Mouse (Mus musculus): ENCODE data around the gene Nr1i3.

Nr1i3 gene

GRCm38 (mm10) chr1:171213801-171214496 lies at the start of gene Nr1i3:
Gene Nr1i3, plus strand, starts transcription at chr1:171213970.
- no peak for DNase-seq (ENCODE audit: low read depth, low spot score)

GRCm38 (mm10) chr1:171164258-171164657 lies 49.5 kb upstream of the Nr1i3 start:
- DNase-seq (ENCODE audit: low read depth, low spot score) = peak; percentile 55

GRCm38 (mm10) chr1:171165629-171166345 lies 48.0 kb upstream of the Nr1i3 start:
- DNase-seq (ENCODE audit: low read depth, low spot score) = no peak

GRCm38 (mm10) chr1:171168906-171169305 lies 44.9 kb upstream of the Nr1i3 start:
- no peak for DNase-seq (ENCODE audit: low read depth, low spot score)

GRCm38 (mm10) chr1:171169913-171170312 lies 43.9 kb upstream of the Nr1i3 start:
- DNase-seq (ENCODE audit: low read depth, low spot score) = no peak

GRCm38 (mm10) chr1:171171138-171171537 lies 42.6 kb upstream of the Nr1i3 start:
- no peak for DNase-seq (ENCODE audit: low read depth, low spot score)

- no peak for DNase-seq (ENCODE audit: low read depth, low spot score)
Measured at GRCm38 (mm10) chr1:171172779-171173178, 41.0 kb upstream of the Nr1i3 start.

GRCm38 (mm10) chr1:171179487-171180171 lies 34.1 kb upstream of the Nr1i3 start:
- no peak for DNase-seq (ENCODE audit: low read depth, low spot score)

GRCm38 (mm10) chr1:171183025-171183424 lies 30.7 kb upstream of the Nr1i3 start:
- DNase-seq (ENCODE audit: low read depth, low spot score) = no peak

- no peak for DNase-seq (ENCODE audit: low read depth, low spot score)
Measured at GRCm38 (mm10) chr1:171183620-171184019, 30.1 kb upstream of the Nr1i3 start.

GRCm38 (mm10) chr1:171184314-171184713 lies 29.5 kb upstream of the Nr1i3 start:
- no peak for DNase-seq (ENCODE audit: low read depth, low spot score)

- DNase-seq (ENCODE audit: low read depth, low spot score) = no peak
Measured at GRCm38 (mm10) chr1:171185655-171186054, 28.1 kb upstream of the Nr1i3 start.

GRCm38 (mm10) chr1:171187851-171188700 lies 25.7 kb upstream of the Nr1i3 start:
- peak; percentile 37 for DNase-seq (ENCODE audit: low read depth, low spot score)

- DNase-seq (ENCODE audit: low read depth, low spot score) = no peak
Measured at GRCm38 (mm10) chr1:171189046-171189445, 24.7 kb upstream of the Nr1i3 start.

GRCm38 (mm10) chr1:171189476-171190114 lies 24.2 kb upstream of the Nr1i3 start:
- DNase-seq (ENCODE audit: low read depth, low spot score) = no peak

GRCm38 (mm10) chr1:171190832-171191231 lies 22.9 kb upstream of the Nr1i3 start:
- DNase-seq (ENCODE audit: low read depth, low spot score) = no peak

GRCm38 (mm10) chr1:171192283-171192682 lies 21.5 kb upstream of the Nr1i3 start:
- DNase-seq (ENCODE audit: low read depth, low spot score) = no peak

GRCm38 (mm10) chr1:171193093-171193840 lies 20.5 kb upstream of the Nr1i3 start:
- DNase-seq (ENCODE audit: low read depth, low spot score) = no peak

- no peak for DNase-seq (ENCODE audit: low read depth, low spot score)
Measured at GRCm38 (mm10) chr1:171193911-171194830, 19.6 kb upstream of the Nr1i3 start.
